ENCODE assay signal across 20 mouse cellular contexts in genomic region chr8:118289525-118289924, GRCm38 (mm10). TPM values are rescaled to one million over a fixed set of nuclear protein-coding genes. Genes with fewer than 3 reads are reported as not detected.
DNase-seq lines count a peak whose midpoint lies in the region; ATAC-seq lines count a peak whose summit lies in the region.
"Had no signal": no experiment of that assay in that cellular context is flagged by ENCODE, and none has a peak within 500 bp of the region (broad histone marks: within the 10 kb centered on the region; RNA-seq: fewer than 3 reads in every experiment).

No protein-coding gene starts in this region.

- H3K9me3 ChIP-seq in heart, embryonic 15.5 days (replicated peaks), result no peaks in the 10 kb centered on the region
- no peaks in the 10 kb centered on the region for H3K9me3 ChIP-seq in heart, embryonic 12.5 days (replicated peaks)
- H3K9me3 ChIP-seq: embryonic facial prominence, embryonic 12.5 days; midbrain, embryonic 12.5 days; stomach, embryonic 15.5 days had no signal

- H3K9ac ChIP-seq in heart, embryonic 15.5 days, result no peak overlapping the region
- H3K9ac ChIP-seq in heart, embryonic 12.5 days, result no peak overlapping the region
- H3K9ac ChIP-seq: embryonic facial prominence, embryonic 12.5 days; midbrain, embryonic 12.5 days; stomach, embryonic 15.5 days had no signal

- intact Hi-C loops in left cerebral cortex, postnatal 4 days (cut with DNase I), result loop anchor here (5.0 to 10.0 kb wide), 3 partner anchors 155 to 563 kb away; no protein-coding TSS in a partner anchor
- intact Hi-C loops in left cerebral cortex, postnatal 25 days (cut with DNase I), result loop anchor here (5.0 to 10.0 kb wide), 4 partner anchors 213 to 775 kb away; no protein-coding TSS in a partner anchor

- H3K27me3 ChIP-seq in heart, embryonic 15.5 days, result no peaks in the 10 kb centered on the region
- no peaks in the 10 kb centered on the region for H3K27me3 ChIP-seq in heart, embryonic 12.5 days (replicated peaks)

- peak overlapping the region; percentile 94 for H3K27ac ChIP-seq in heart, embryonic 15.5 days
- H3K27ac ChIP-seq in heart, embryonic 12.5 days (ENCODE audit: poor library complexity, severe bottlenecking), result no peak overlapping the region
- peak overlapping the region; percentile 95; the same call in 1 of the 2 replicates for H3K27ac ChIP-seq in brown adipose tissue, adult 24 weeks (replicated peaks; ENCODE audit: low read depth, low read length)
- H3K27ac ChIP-seq: embryonic facial prominence, embryonic 12.5 days; midbrain, embryonic 12.5 days had no signal

- H3K4me2 ChIP-seq in heart, embryonic 15.5 days, result no peak overlapping the region
- H3K4me2 ChIP-seq in heart, embryonic 12.5 days, result no peak overlapping the region
- H3K4me2 ChIP-seq: embryonic facial prominence, embryonic 12.5 days; midbrain, embryonic 12.5 days; stomach, embryonic 15.5 days had no signal

- peak; percentile 42 for DNase-seq in left cerebral cortex, postnatal 4 days
- DNase-seq in left cerebral cortex, postnatal 25 days (ENCODE audit: low spot score in 2 of 2), result no peak
- peak; percentile 25 for DNase-seq in ES-CJ7 (ENCODE audit: low read depth, low spot score)
- DNase-seq in cerebellum, adult 18-20 months, result no peak
- DNase-seq: adrenal gland, adult 8-10 months; cerebellum, adult 11-12 months; kidney, adult 8-10 months; liver; lung, adult 18-20 months; spleen, adult 18-20 months; thymus, postnatal 14 days had no signal

- no peaks in the 10 kb centered on the region for H3K36me3 ChIP-seq in heart, embryonic 15.5 days
- no peaks in the 10 kb centered on the region for H3K36me3 ChIP-seq in heart, embryonic 12.5 days
- H3K36me3 ChIP-seq: embryonic facial prominence, embryonic 12.5 days; midbrain, embryonic 12.5 days; stomach, embryonic 15.5 days had no signal

- peaks cover 72% of the 10 kb centered on the region for H3K4me1 ChIP-seq in heart, embryonic 15.5 days (replicated peaks)
- peaks cover 68% of the 10 kb centered on the region for H3K4me1 ChIP-seq in heart, embryonic 12.5 days (replicated peaks)
- H3K4me1 ChIP-seq in brown adipose tissue, adult 24 weeks (ENCODE audit: control insufficient read depth, insufficient read depth, insufficient read length, low read length), result peaks cover 13% of the 10 kb centered on the region

- ATAC-seq in heart, embryonic 15.5 days (replicated peaks; ENCODE audit: insufficient number of reproducible peaks, insufficient read depth, low FRiP score, low read depth), result no peak
- no peak for ATAC-seq in heart, embryonic 12.5 days (ENCODE audit: insufficient number of reproducible peaks, low FRiP score)
- ATAC-seq: CD4-positive, CD25-positive, alpha-beta regulatory T cell, adult 4 months; forebrain, embryonic 16.5 days had no signal

- no peak overlapping the region for H3K4me3 ChIP-seq in heart, embryonic 15.5 days
- H3K4me3 ChIP-seq in heart, embryonic 12.5 days, result no peak overlapping the region
- no peak overlapping the region for H3K4me3 ChIP-seq in brown adipose tissue, adult 24 weeks (ENCODE audit: insufficient read depth, low read depth, low read length)
- H3K4me3 ChIP-seq: embryonic facial prominence, embryonic 12.5 days; midbrain, embryonic 12.5 days; stomach, embryonic 15.5 days had no signal

- WGBS in heart, embryonic 15.5 days, result 54% methylated on average over 7 of the region's 7 CpGs
- 64% methylated on average over 7 of the region's 7 CpGs for WGBS in heart, embryonic 12.5 days

RNA-seq across cellular contexts. Expression of gene Cdh13, which starts 6.0 kb away (rescaled TPM):
- polyA plus RNA-seq in heart, embryonic 15.5 days (2015; fragmentation: Nextera tagmentation; extraction: Ambion mirVana), result 55.2 and 63.9 TPM in 2 replicates
- 44.4 and 46.6 TPM in 2 replicates for polyA plus RNA-seq in heart, embryonic 12.5 days (2016; fragmentation: Nextera tagmentation; extraction: Ambion mirVana)
- 100 to 1,000 TPM; 173 to 179 TPM for total RNA-seq in left cerebral cortex, postnatal 4 days (2021)
- 10 to 100 TPM; 82.4 to 86.1 TPM for total RNA-seq in left cerebral cortex, postnatal 25 days (2021)
- polyA plus RNA-seq in brown adipose tissue, adult 24 weeks (2012; ENCODE audit: insufficient read depth, insufficient read length, missing spikeins), result 30.7 and 35.6 TPM in 2 replicates
- total RNA-seq: common myeloid progenitor, adult 5-6 weeks had no signal

Comparison
In these comparisons a context has a peak if more than half of its experiments do, and no peak if none do; other contexts are left out.
1. DNase-seq: peak in left cerebral cortex, postnatal 4 days (single experiment) and ES-CJ7 (single experiment); none in left cerebral cortex, postnatal 25 days (0 of 2) and cerebellum, adult 18-20 months (0 of 2).